Mouse (Mus musculus) intestine, embryonic 16.5 days (tissue): ENCODE measurements around the gene Fdxr. TPM values are rescaled to one million over a fixed set of nuclear protein-coding genes. Genes with fewer than 3 reads are reported as not detected.

ENCODE experiments used
- ATAC-seq: fragments of 200-750 bp; cut with Nextera tagmentation; 2 replicates; pipeline ENCODE4 v1.8.0; 2017; ENCODE audit warnings: moderate TSS enrichment, moderate library complexity
- H3K27ac ChIP-seq: fragments of 300-500 bp; sonication (generic); 2 replicates; pipeline ENCODE4 v1.5.1; 2014; ENCODE audit warnings: mild to moderate bottlenecking, low read length
- H3K27me3 ChIP-seq: fragments of 300-500 bp; sonication (generic); replicated peaks from 2 replicates; pipeline ENCODE4 v1.6.1; 2014; ENCODE audit warnings: low read length, control low read depth, mixed read lengths; ENCODE audit not compliant: control insufficient read depth, insufficient read depth
- H3K36me3 ChIP-seq: fragments of 300-500 bp; sonication (generic); 2 replicates; pipeline ENCODE4 v1.6.1; 2014; ENCODE audit warnings: low read length, control low read depth; ENCODE audit not compliant: control insufficient read depth, insufficient read depth
- H3K4me1 ChIP-seq: fragments of 300-500 bp; sonication (generic); 2 replicates; pipeline ENCODE4 v1.6.1; 2014; ENCODE audit warnings: low read length, control low read depth, mixed read lengths; ENCODE audit not compliant: control insufficient read depth, insufficient read depth
- H3K4me2 ChIP-seq: fragments of 300-500 bp; sonication (generic); 2 replicates; pipeline ENCODE4 v1.6.1; 2014; ENCODE audit warnings: low read depth, low read length, control low read depth
- H3K4me3 ChIP-seq: fragments of 300-500 bp; sonication (generic); 2 replicates; pipeline ENCODE4 v1.5.1; 2014; ENCODE audit warnings: mild to moderate bottlenecking, low read length
- H3K9ac ChIP-seq: fragments of 300-500 bp; sonication (generic); 2 replicates; pipeline ENCODE4 v1.6.1; 2014; ENCODE audit warnings: low read depth, low read length
- H3K9me3 ChIP-seq: fragments of 300-500 bp; sonication (generic); 2 replicates; pipeline ENCODE4 v1.6.1; 2016; ENCODE audit warnings: low read length, control low read depth; ENCODE audit not compliant: control insufficient read depth
- WGBS: fragments of 180-500 bp; shearing (Covaris S2); extraction: QIAGEN DNeasy Blood & Tissue Kit; methylation state at CpG from one replicate; pipeline ENCODE4 v1.1.7; 2014; 5-methylcytosine and 5-hydroxymethylcytosine counted together
- polyA plus RNA-seq: library from polyadenylated mRNA; unstranded; fragments of >200 nt; fragmentation: Nextera tagmentation; extraction: Ambion mirVana; gene quantifications from 2 replicates; pipeline ENCODE4 v1.2.1, GENCODE M21; 2015

Gene Fdxr
- polyA plus RNA-seq, 1 experiment from 2014 or later, result 22.9 TPM

- no peak overlapping the region for H3K9ac ChIP-seq
- peaks cover 61% of the 10 kb centered on the region for H3K27me3 ChIP-seq
- H3K4me2 ChIP-seq, result peak overlapping the region; percentile 51
- no peak for ATAC-seq
- WGBS, result 3% methylated on average over 22 of the region's 22 CpGs
- H3K4me3 ChIP-seq, result peak overlapping the region; percentile 37
- no peak overlapping the region for H3K27ac ChIP-seq
- no peaks in the 10 kb centered on the region for H3K9me3 ChIP-seq
- H3K4me1 ChIP-seq, result peaks cover 12% of the 10 kb centered on the region
- H3K36me3 ChIP-seq, result peaks cover 2% of the 10 kb centered on the region; the same call in 1 of the 2 replicates
Observed at GRCm38 (mm10) chr11:115266400-115266778, 10.5 kb downstream of the Fdxr start.

GRCm38 (mm10) chr11:115265771-115266399 is 11.0 kb downstream of the Fdxr start:
- Histone ChIP-seq H3K4me2 (no peak overlapping the region), H3K36me3 (peaks cover 2% of the 10 kb centered on the region; the same call in 1 of the 2 replicates), H3K9me3 (no peaks in the 10 kb centered on the region), H3K27ac (no peak overlapping the region), H3K9ac (no peak overlapping the region), H3K27me3 (peaks cover 64% of the 10 kb centered on the region), H3K4me3 (no peak overlapping the region), H3K4me1 (peaks cover 12% of the 10 kb centered on the region)
- no peak for ATAC-seq
- WGBS, result 5% methylated on average over 20 of the region's 20 CpGs

- Histone ChIP-seq H3K4me1 (peaks cover 9% of the 10 kb centered on the region), H3K9me3 (no peaks in the 10 kb centered on the region), H3K4me3 (peak overlapping the region; percentile 15; the same call in 1 of the 2 replicates), H3K9ac (no peak overlapping the region), H3K27me3 (peaks cover 69% of the 10 kb centered on the region), H3K4me2 (peak overlapping the region; percentile 43), H3K27ac (no peak overlapping the region), H3K36me3 (peaks cover 2% of the 10 kb centered on the region; the same call in 1 of the 2 replicates)
- ATAC-seq, result no peak
- 8% methylated on average over 39 of the region's 39 CpGs for WGBS
Observed at GRCm38 (mm10) chr11:115264862-115265668, 11.8 kb downstream of the Fdxr start.

- Histone ChIP-seq H3K4me2 (no peak overlapping the region), H3K27ac (no peak overlapping the region), H3K36me3 (peaks cover 2% of the 10 kb centered on the region; the same call in 1 of the 2 replicates), H3K9ac (no peak overlapping the region), H3K4me1 (peaks cover 9% of the 10 kb centered on the region), H3K27me3 (peaks cover 72% of the 10 kb centered on the region), H3K9me3 (no peaks in the 10 kb centered on the region), H3K4me3 (no peak overlapping the region)
- no peak for ATAC-seq
- 65% methylated on average over 7 of the region's 7 CpGs for WGBS
Observed at GRCm38 (mm10) chr11:115264136-115264861, 12.6 kb downstream of the Fdxr start.

GRCm38 (mm10) chr11:115262954-115263353 is 13.9 kb downstream of the Fdxr start:
- Histone ChIP-seq H3K27me3 (peaks cover 84% of the 10 kb centered on the region), H3K4me2 (no peak overlapping the region), H3K9ac (no peak overlapping the region), H3K27ac (no peak overlapping the region), H3K36me3 (no peaks in the 10 kb centered on the region), H3K4me3 (no peak overlapping the region), H3K9me3 (no peaks in the 10 kb centered on the region), H3K4me1 (peaks cover 10% of the 10 kb centered on the region)
- no peak for ATAC-seq
- WGBS, result 74% methylated on average over 11 of the region's 11 CpGs

- Histone ChIP-seq H3K4me2 (no peak overlapping the region), H3K9ac (no peak overlapping the region), H3K27me3 (peaks cover 71% of the 10 kb centered on the region), H3K27ac (no peak overlapping the region), H3K36me3 (no peaks in the 10 kb centered on the region), H3K9me3 (no peaks in the 10 kb centered on the region), H3K4me1 (peaks cover 4% of the 10 kb centered on the region; the same call in 1 of the 2 replicates), H3K4me3 (no peak overlapping the region)
- no peak for ATAC-seq
- 33% methylated on average over 4 of the region's 4 CpGs for WGBS
Observed at GRCm38 (mm10) chr11:115259134-115259533, 17.7 kb downstream of the Fdxr start.

GRCm38 (mm10) chr11:115257775-115258510 is 18.9 kb downstream of the Fdxr start:
- Histone ChIP-seq H3K9me3 (no peaks in the 10 kb centered on the region), H3K4me2 (peak overlapping the region; percentile 22; the same call in 1 of the 2 replicates), H3K27ac (no peak overlapping the region), H3K27me3 (peaks cover 71% of the 10 kb centered on the region), H3K36me3 (no peaks in the 10 kb centered on the region), H3K9ac (no peak overlapping the region), H3K4me1 (peaks cover 4% of the 10 kb centered on the region; the same call in 1 of the 2 replicates), H3K4me3 (peak overlapping the region; percentile 27)
- WGBS, result 15% methylated on average over 59 of the region's 59 CpGs
- peak; percentile 81 for ATAC-seq

- ATAC-seq, result no peak
- H3K27ac ChIP-seq, result no peak overlapping the region
- H3K4me2 ChIP-seq, result no peak overlapping the region
- H3K9me3 ChIP-seq, result no peaks in the 10 kb centered on the region
- peaks cover 64% of the 10 kb centered on the region for H3K27me3 ChIP-seq
- 65% methylated on average over 3 of the region's 3 CpGs for WGBS
- peaks cover 10% of the 10 kb centered on the region for H3K4me1 ChIP-seq
- no peaks in the 10 kb centered on the region for H3K36me3 ChIP-seq
- H3K4me3 ChIP-seq, result no peak overlapping the region
- H3K9ac ChIP-seq, result no peak overlapping the region
Observed at GRCm38 (mm10) chr11:115251258-115251657, 25.6 kb downstream of the Fdxr start.
